Mouse (Mus musculus) fibroblast of lung, adult 2 months (primary cell): Measurements from ENCODE around the gene Rims4.

Source experiments
- DNase-seq: peaks from one replicate; pipeline ENCODE4 v3.0.0-alpha.2; 2011; ENCODE audit warnings: low read depth

The Rims4 gene

DNA sequence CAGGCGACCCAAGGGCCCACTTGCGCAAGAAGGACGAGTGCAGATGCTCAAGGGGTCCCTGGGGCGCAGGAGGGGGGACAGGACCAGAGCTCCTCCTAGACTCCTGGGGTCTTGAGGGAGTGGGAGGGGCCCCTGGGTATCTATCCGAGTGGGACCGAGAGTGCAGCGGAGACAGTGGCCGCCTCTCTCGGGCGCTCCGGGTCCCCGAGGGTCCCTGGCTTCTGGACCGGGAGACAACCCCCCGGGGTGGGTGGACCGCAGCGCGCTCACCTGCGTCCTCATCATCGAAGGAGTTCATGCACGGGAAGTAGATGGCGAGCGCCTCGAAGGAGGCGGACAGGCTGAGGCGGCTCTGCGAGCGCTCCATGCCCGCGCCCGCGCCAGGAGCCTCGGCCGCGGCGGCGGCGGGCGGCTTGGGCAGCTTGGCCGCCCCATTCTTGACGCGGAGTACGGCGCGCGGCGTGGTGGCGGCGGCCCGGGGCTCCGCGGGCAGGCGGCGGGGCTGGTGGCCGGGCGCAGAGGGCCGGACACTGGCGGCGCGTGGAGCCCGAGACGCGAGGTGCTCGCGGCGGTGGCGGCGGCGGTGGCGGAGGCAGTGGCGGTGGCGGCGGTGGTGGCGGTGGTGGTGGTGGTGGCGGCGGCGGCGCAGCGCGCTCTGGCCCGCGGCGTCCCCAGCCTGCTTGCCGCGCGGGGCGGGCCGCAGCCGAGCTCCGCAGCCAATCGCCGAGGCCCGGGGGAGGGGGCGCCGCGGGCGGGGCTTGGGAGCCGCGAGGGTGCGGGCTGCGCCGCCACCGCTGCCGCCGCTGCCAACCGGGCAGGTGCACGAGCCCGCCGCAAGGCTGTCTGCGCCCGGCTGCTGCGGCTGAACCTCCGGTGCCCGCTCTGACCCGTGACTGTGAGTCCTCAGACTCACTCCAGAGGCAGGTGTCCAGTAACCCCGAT is at the start of gene Rims4:
Rims4 (minus strand) TSS at position 367 of the 942 bp plus-strand sequence.
- DNase-seq = no peak

DNA sequence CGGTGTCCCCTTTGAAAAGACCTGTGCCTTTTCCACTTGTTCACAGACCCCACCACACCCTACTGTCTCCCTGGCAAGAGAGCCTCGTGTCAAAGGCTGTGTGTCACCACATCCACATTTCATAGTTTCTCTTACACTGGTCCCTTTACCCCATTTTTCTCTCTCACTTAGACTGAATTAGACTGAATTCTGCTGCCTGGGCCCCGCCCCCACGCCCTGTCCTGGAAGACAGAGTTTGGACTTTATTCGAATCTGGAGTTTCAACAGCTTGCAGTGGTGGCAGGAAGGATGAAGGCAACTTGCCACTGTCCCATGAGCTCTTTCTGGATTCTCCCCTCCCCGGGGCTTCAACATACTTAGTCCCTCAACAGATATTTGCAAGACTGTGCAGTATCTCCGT is 47.2 kb upstream of the Rims4 start:
- DNase-seq = no peak

GRCm38 (mm10) chr2:163964606-163965560 is 46.4 kb upstream of the Rims4 start:
- peak; percentile 46 for DNase-seq

GRCm38 (mm10) chr2:163953622-163954310 is 35.3 kb upstream of the Rims4 start:
- DNase-seq = no peak

DNA sequence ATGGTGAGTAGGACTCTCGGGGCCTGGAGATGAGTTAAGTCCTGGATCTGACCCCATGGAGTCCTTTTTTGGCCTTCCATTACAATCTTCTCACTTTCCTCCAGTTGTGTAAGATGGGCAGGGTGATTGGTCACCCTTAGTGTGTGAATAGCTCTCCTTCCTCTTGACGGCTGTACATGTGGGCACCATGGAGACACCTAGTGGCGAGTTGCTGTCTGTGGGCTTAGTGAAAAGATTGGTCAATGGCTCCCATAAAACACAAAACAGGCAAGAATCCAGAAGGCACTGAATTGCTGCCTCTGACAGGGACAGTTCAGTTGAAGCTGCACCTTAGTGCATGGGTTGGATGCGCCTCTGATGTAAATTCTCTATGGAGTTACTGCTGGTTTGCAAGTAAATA is 33.3 kb upstream of the Rims4 start:
- DNase-seq = no peak

GRCm38 (mm10) chr2:163947976-163948375 is 29.5 kb upstream of the Rims4 start:
- DNase-seq = no peak

DNA sequence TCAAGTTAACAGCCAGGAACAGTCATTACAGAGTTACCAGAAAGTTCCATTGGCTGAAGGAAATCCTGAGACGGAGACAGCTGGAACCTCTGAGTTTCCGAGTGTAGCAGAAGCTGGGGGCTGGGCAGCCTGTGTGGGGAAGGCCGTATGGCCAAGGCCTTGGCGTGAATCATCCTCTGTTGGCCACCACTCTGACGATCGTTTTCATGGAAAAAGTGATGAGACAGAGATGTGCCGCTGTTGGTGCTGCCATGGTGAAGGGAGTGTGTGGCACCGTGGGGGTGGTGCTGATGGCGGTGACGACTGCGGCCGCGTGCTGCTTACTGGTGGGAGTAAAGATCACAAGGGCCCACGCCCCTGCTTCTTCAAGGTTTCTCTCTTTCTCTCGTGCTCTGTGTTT is 27.7 kb upstream of the Rims4 start:
- DNase-seq = no peak

DNA sequence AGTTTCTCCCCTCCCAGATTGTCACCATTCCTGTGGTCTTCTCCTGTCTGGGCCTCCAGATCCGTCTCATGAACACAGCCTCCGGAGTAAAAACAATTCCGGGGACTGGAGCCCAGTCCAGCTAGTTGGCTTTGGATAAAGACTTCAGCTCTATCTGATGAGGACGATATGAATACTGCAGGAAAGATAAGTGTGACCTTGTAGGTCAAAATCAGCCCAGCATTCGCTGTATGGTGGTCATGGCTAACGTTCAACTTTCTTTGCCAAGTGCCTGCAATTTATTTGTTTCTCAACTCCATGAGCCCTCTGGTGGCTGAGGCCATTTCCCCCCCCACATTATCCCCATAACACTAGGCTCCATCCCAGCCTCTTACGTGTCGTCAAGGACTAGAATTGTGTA is 26.0 kb upstream of the Rims4 start:
- no peak for DNase-seq

GRCm38 (mm10) chr2:163943056-163943455 is 24.6 kb upstream of the Rims4 start:
- DNase-seq = no peak

DNA sequence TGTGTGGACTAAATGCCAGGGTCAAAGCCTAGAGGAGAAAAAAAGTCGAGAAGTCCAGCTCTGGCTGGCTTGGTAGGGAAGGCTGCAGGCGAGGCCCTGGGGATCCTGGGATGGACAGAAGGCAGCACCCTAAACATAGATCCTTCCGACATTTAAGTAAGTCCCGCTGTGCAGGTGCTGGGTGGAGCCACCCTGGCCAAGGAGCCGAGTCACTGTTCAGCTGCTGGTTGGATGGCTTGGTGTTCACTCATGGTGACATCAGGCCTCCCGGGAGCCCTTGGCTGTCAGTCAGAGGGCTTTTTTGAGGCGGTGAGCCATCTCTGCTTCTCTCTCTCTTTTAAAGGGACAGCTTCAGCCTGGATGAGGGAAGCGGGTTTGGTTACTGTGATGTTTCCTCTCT is 21.0 kb upstream of the Rims4 start:
- no peak for DNase-seq

DNA sequence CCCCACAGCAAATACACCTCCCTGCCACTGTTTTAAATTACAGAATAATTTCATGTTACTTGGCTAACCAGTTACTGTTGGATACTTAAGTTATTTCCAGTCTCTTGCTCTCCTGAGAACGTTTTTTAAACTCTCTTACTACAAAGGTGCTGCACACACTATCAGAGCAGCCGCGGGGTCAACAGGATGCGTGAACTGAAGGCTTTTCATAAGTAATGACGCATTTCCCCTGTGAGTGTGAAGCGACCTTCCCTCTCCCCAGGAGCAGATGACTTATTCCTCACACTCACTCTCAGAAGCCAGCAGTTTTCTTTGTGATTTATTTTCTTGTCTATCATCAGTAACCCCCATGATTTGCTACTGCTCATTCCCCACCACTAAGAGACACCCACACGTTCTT is 13.7 kb upstream of the Rims4 start:
- no peak for DNase-seq

DNA sequence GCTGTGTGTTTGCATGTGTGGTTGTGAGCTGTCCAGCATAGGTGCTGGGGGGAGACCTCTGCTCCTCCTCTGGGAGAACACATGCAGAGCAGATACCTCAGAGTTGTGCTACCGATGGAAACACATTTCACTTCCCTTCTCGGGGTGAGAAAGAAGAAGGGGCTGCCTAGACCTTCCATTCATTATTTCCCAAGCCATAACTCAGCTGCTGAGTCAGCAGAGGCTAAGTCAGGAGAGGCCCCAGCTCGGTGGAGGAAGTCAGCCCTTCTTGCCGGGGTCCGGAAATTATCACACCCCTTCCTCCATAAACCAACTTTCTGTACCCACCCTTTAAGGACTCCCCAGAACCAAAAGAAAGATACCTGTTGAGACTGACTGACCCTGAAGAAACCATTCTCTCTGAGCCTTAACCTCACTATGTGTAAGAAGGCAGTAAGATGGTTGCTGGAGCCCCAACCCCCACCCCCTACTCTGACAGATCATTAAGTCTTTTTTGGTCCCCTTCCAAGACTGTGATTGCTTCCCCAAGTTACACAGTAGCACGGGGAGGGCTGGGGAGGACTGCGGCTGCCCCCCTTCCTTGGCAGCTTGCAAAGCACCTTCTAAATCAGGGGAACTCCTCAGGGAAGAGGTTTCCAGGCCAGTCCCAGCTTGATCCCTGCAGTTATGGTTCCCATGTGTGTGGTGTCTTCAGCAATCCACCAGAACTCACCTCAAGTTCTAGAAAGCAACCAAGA is 10.1 kb upstream of the Rims4 start:
- DNase-seq = no peak

GRCm38 (mm10) chr2:163925044-163925443 is 6.6 kb upstream of the Rims4 start:
- no peak for DNase-seq

DNA sequence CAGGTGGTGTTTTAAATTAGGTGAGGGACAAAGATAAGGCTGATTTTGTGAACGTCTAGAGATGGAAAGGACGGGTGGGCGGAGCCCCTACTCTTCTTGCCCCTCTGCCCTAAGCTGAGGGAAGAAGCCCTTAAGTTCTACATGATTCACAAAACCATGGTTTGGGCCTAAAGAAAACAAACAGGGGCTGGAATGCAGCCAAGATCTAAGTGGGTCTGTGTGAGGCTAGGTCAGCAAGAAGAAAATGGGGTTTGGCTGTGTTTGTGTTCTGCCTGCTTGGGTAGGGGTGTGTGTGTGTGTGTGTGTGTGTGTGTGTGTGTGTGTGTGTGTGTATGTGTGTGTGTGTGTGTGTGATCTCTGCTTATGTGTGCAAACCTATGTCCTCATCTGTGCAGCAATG is 6.0 kb upstream of the Rims4 start:
- no peak for DNase-seq

DNA sequence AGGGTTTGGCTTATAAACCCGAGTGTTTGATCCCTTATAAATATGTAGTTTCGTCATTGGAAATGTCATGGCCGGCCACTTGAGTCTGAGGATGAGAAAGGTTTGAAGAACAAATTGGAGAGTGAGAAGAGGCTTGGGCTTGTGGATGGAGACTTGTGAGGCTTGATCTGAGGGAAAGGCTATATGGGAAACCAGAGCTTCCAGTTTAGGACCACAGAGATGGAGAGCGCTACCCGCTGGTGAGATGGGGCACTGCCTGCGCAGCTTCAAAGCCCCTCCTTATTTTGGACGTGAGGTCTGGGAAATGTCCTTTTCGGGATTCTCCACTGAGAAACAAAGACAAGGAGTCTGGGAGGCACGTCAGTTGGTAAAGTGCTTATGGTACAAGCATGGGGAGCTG is 4.6 kb upstream of the Rims4 start:
- DNase-seq = no peak

GRCm38 (mm10) chr2:163919581-163919980 is 1.1 kb upstream of the Rims4 start:
- no peak for DNase-seq

DNA sequence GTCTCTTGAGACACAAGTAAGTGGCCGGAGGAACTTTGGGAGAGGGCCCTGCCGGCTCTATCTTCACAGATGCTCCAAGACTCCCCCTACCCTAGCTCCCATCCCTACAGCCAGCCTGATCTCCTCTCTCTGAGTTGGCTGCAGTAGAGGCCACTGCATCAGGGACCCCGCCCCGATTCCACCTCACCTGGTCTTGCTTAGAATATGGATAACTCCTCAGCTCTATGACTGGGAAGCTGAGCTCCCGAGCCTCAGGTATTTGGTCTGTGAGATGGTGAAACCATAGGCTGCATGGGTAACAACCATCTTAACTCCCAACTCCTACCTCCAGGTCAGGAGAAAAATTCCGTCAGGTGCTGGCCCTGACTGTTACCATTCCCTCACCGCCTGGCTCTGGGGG is 1.8 kb downstream of the Rims4 start:
- DNase-seq = no peak

DNA sequence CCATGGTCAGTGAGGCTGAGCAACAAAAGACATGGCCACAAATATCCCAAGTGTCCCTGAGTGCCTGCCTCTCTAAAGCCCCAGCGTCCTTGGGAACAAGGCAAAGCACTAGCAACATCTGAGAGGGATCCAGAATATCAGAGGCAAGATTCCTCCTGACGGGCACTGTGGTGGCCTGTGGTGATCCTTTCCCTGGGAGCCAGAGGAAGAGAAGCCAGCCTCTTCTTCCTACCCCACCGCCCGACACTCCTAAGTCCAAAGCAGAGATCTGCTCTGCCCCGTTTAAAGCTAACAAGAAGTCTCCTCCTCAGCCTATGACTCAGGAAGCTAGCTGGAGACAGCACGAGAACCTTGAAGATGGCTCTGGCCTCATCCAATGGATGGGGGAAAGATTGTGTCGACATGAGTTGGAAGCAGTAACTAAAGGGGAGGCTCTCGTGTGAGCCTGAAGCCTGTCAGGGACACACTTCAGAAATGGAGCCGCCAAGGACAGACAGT is 3.1 kb downstream of the Rims4 start:
- DNase-seq = no peak

DNA sequence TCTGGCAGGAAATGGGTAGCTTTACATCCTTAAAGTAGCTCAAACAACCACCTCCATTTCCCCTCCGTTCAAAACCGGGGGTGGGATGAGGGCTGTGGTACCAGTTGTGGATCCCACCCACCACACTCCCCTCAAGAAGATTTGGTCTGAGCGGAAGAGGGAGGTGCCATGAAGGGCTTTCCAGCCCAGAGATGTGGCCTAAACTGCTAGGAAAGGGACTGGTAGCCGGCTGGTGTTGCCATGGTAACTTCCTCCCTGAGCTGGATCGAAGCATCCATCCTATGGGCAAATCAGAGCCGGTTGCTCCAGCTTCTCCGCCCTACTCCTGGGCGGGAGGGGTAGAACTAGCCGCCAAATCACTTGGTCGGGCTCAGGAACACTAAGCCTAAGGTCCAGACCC is 4.4 kb downstream of the Rims4 start:
- no peak for DNase-seq

DNA sequence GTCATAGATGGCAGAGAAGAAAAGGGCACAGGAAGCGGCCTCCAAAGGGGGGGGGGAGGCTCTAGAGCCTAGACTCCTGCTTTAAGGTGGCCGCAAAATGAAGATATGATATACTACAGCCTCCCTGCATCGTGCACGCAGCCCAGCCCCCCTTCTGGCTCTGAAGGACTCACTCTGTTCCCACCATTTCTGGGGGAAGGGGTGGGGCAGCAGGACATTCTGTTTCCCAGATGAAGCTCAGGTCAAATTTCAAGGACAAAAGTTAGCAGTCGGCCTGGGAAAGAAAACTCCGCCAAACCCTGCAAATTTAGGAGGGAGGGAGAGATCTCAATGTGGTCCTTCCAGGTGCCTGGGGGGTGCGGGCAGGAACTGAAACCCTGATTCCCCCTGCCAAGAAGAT is 4.8 kb downstream of the Rims4 start:
- no peak for DNase-seq

GRCm38 (mm10) chr2:163911826-163912444 is 6.5 kb downstream of the Rims4 start:
- no peak for DNase-seq
